Mouse (Mus musculus): Measurements from ENCODE around the gene Gpr61. TPM values are rescaled to one million over a fixed set of nuclear protein-coding genes. Genes with fewer than 3 reads are reported as not detected.

Gene Gpr61
- total RNA-seq, 1 experiment: 0.09 TPM

GRCm38 (mm10) chr3:108185460-108186097, 30.9 kb upstream of the Gpr61 start:
- no peak overlapping the region for H3K27ac ChIP-seq (ENCODE audit: insufficient read depth, low read depth, low read length, poor library complexity, severe bottlenecking)
- TF ChIP-seq ZC3H11A (IDR thresholded peaks at IDR 0.05; ENCODE audit: borderline replicate concordance, low read depth, low read length) (no peak), MAFK (IDR thresholded peaks at IDR 0.05; ENCODE audit: insufficient read depth, low read depth, low read length) (no peak), ZNF384 (IDR thresholded peaks at IDR 0.05; ENCODE audit: low read depth, low read length) (peak; percentile 86)
- DNase-seq (ENCODE audit: low read depth, low spot score): no peak
- peak overlapping the region; percentile 92 for H3K9ac ChIP-seq (ENCODE audit: insufficient read depth, low read depth, low read length, poor library complexity, severe bottlenecking)
- peak overlapping the region; percentile 90 to 96 for H3K4me3 ChIP-seq (ENCODE audit: insufficient read depth in 1 of 2, low read depth in 1 of 2, low read length in 2 of 2, poor library complexity in 1 of 2, severe bottlenecking in 1 of 2)
- H3K4me1 ChIP-seq (ENCODE audit: control insufficient read depth in 2 of 2, insufficient read depth in 2 of 2, low read length in 2 of 2, poor library complexity in 1 of 2): peaks cover 3 to 23% of the 10 kb centered on the region in 2 experiments; a peak in 2 of 4 replicates
- H3K36me3 ChIP-seq (ENCODE audit: control insufficient read depth, insufficient read depth, low read length, poor library complexity, severe bottlenecking): no peaks in the 10 kb centered on the region; the same call in 1 of the 2 replicates
- in situ Hi-C loops (cut with MboI; ENCODE audit: low sequenced_read_pairs in 2 of 2, unreplicated experiment in 2 of 2): no loop called here
- H3K9me3 ChIP-seq (ENCODE audit: control insufficient read depth, insufficient read depth, low read depth, low read length): no peaks in the 10 kb centered on the region

GRCm38 (mm10) chr3:108184742-108185141, 30.1 kb upstream of the Gpr61 start:
- no peak overlapping the region for H3K4me3 ChIP-seq (ENCODE audit: insufficient read depth in 1 of 2, low read depth in 1 of 2, low read length in 2 of 2, poor library complexity in 1 of 2, severe bottlenecking in 1 of 2)
- H3K36me3 ChIP-seq (ENCODE audit: control insufficient read depth, insufficient read depth, low read length, poor library complexity, severe bottlenecking): no peaks in the 10 kb centered on the region; the same call in 1 of the 2 replicates
- in situ Hi-C loops (cut with MboI; ENCODE audit: low sequenced_read_pairs in 2 of 2, unreplicated experiment in 2 of 2): no loop called here

GRCm38 (mm10) chr3:108180514-108180913, 25.8 kb upstream of the Gpr61 start:
- H3K9ac ChIP-seq (ENCODE audit: insufficient read depth, low read depth, low read length, poor library complexity, severe bottlenecking): no peak overlapping the region
- no peaks in the 10 kb centered on the region for H3K36me3 ChIP-seq (ENCODE audit: control insufficient read depth, insufficient read depth, low read length, poor library complexity, severe bottlenecking)
- in situ Hi-C loops (cut with MboI; ENCODE audit: low sequenced_read_pairs in 2 of 2, unreplicated experiment in 2 of 2): no loop called here
- no peaks in the 10 kb centered on the region for H3K9me3 ChIP-seq (ENCODE audit: control insufficient read depth, insufficient read depth, low read depth, low read length)
- H3K4me1 ChIP-seq (ENCODE audit: control insufficient read depth in 2 of 2, insufficient read depth in 2 of 2, low read length in 2 of 2, poor library complexity in 1 of 2): no peaks in the 10 kb centered on the region
- no peak overlapping the region for H3K27ac ChIP-seq (ENCODE audit: insufficient read depth, low read depth, low read length, poor library complexity, severe bottlenecking)
- no peak for DNase-seq (ENCODE audit: low read depth, low spot score)
- no peak for TF ChIP-seq ZNF384 (IDR thresholded peaks at IDR 0.05; ENCODE audit: low read depth, low read length)
- no peak for TF ChIP-seq ZC3H11A (IDR thresholded peaks at IDR 0.05; ENCODE audit: borderline replicate concordance, low read depth, low read length)
- TF ChIP-seq MAFK (IDR thresholded peaks at IDR 0.05; ENCODE audit: insufficient read depth, low read depth, low read length): no peak
- TF ChIP-seq HCFC1 (IDR thresholded peaks at IDR 0.05; ENCODE audit: borderline replicate concordance, insufficient read depth, low read length): no peak
- TF ChIP-seq CHD2 (IDR thresholded peaks at IDR 0.05; ENCODE audit: low read depth, low read length): no peak
- H3K4me3 ChIP-seq (ENCODE audit: insufficient read depth in 1 of 2, low read depth in 1 of 2, low read length in 2 of 2, poor library complexity in 1 of 2, severe bottlenecking in 1 of 2): no peak overlapping the region

More at GRCm38 (mm10) chr3:108184742-108185141, 30.1 kb upstream of the Gpr61 start:
- Histone ChIP-seq H3K4me1 (ENCODE audit: control insufficient read depth in 2 of 2, insufficient read depth in 2 of 2, low read length in 2 of 2, poor library complexity in 1 of 2) (peaks cover 3 to 21% of the 10 kb centered on the region in 2 experiments; a peak in 2 of 4 replicates), H3K9ac (ENCODE audit: insufficient read depth, low read depth, low read length, poor library complexity, severe bottlenecking) (no peak overlapping the region), H3K9me3 (ENCODE audit: control insufficient read depth, insufficient read depth, low read depth, low read length) (no peaks in the 10 kb centered on the region), H3K27ac (ENCODE audit: insufficient read depth, low read depth, low read length, poor library complexity, severe bottlenecking) (no peak overlapping the region)
- TF ChIP-seq HCFC1 (IDR thresholded peaks at IDR 0.05; ENCODE audit: borderline replicate concordance, insufficient read depth, low read length) (no peak), ZNF384 (IDR thresholded peaks at IDR 0.05; ENCODE audit: low read depth, low read length) (no peak), MAFK (IDR thresholded peaks at IDR 0.05; ENCODE audit: insufficient read depth, low read depth, low read length) (no peak), CHD2 (IDR thresholded peaks at IDR 0.05; ENCODE audit: low read depth, low read length) (no peak), ZC3H11A (IDR thresholded peaks at IDR 0.05; ENCODE audit: borderline replicate concordance, low read depth, low read length) (no peak)
- DNase-seq (ENCODE audit: low read depth, low spot score): no peak

GRCm38 (mm10) chr3:108178756-108179715, 24.4 kb upstream of the Gpr61 start:
- in situ Hi-C loops (cut with MboI; ENCODE audit: low sequenced_read_pairs in 2 of 2, unreplicated experiment in 2 of 2): no loop called here
- TF ChIP-seq ZNF384 (IDR thresholded peaks at IDR 0.05; ENCODE audit: low read depth, low read length): no peak
- no peak for TF ChIP-seq ZC3H11A (IDR thresholded peaks at IDR 0.05; ENCODE audit: borderline replicate concordance, low read depth, low read length)
- no peak for TF ChIP-seq HCFC1 (IDR thresholded peaks at IDR 0.05; ENCODE audit: borderline replicate concordance, insufficient read depth, low read length)
- TF ChIP-seq MAFK (IDR thresholded peaks at IDR 0.05; ENCODE audit: insufficient read depth, low read depth, low read length): no peak
- no peak for TF ChIP-seq CHD2 (IDR thresholded peaks at IDR 0.05; ENCODE audit: low read depth, low read length)
- H3K9me3 ChIP-seq (ENCODE audit: control insufficient read depth, insufficient read depth, low read depth, low read length): no peaks in the 10 kb centered on the region
- H3K9ac ChIP-seq (ENCODE audit: insufficient read depth, low read depth, low read length, poor library complexity, severe bottlenecking): no peak overlapping the region
- H3K36me3 ChIP-seq (ENCODE audit: control insufficient read depth, insufficient read depth, low read length, poor library complexity, severe bottlenecking): no peaks in the 10 kb centered on the region
- no peaks in the 10 kb centered on the region for H3K4me1 ChIP-seq (ENCODE audit: control insufficient read depth in 2 of 2, insufficient read depth in 2 of 2, low read length in 2 of 2, poor library complexity in 1 of 2)
- no peak for DNase-seq (ENCODE audit: low read depth, low spot score)
- H3K27ac ChIP-seq (ENCODE audit: insufficient read depth, low read depth, low read length, poor library complexity, severe bottlenecking): no peak overlapping the region
- H3K4me3 ChIP-seq (ENCODE audit: insufficient read depth in 1 of 2, low read depth in 1 of 2, low read length in 2 of 2, poor library complexity in 1 of 2, severe bottlenecking in 1 of 2): no peak overlapping the region

Measured in ES-E14 (cell line).